Mouse (Mus musculus) megakaryocyte progenitor cell, adult 5-6 weeks (primary cell): ENCODE measurements around the gene Ppm1b. TPM values are rescaled to one million over a fixed set of nuclear protein-coding genes. Genes with fewer than 3 reads are reported as not detected.

Experiments used
- ATAC-seq: replicated peaks from 2 replicates; pipeline ENCODE4 v1.8.0; 2016; ENCODE audit warnings: mild to moderate bottlenecking, moderate TSS enrichment, inconsistent platforms; ENCODE audit not compliant: poor library complexity
- total RNA-seq, 2 experiments: library from RNA; stranded (forward) in 1 of 2; stranded (reverse) in 1 of 2; fragments of 157-497, 149-512 nt in 1 of 2; fragments of 200-1000 nt in 1 of 2; gene quantifications; 2 replicates each; pipeline versions ENCODE4 v1.2.3 to v1.2.4; 2015 to 2017

The Ppm1b gene
- total RNA-seq, 2 experiments from 2014 or later: 48.4 to 51.4 TPM

DNA sequence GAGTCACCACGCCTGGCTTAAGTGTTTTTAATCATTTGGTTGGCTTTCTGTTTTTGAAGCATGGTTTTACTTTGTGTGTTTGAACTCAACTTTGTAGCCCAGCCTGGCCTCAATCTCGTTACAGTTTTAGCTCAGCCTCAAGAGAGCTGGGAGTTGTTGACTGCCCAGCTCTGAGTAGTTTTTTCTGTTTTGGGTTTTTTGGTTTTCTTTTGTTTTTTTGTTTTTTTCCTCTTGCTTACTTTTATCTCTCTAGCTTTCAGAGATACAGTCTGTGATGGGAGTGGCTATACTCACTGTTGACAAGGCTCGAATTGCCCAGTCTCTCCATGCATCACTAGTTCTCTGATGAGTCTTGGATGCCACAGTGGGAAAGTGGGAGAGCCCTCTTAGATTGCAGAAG is 63.8 kb downstream of the Ppm1b start:
- ATAC-seq: no peak

DNA sequence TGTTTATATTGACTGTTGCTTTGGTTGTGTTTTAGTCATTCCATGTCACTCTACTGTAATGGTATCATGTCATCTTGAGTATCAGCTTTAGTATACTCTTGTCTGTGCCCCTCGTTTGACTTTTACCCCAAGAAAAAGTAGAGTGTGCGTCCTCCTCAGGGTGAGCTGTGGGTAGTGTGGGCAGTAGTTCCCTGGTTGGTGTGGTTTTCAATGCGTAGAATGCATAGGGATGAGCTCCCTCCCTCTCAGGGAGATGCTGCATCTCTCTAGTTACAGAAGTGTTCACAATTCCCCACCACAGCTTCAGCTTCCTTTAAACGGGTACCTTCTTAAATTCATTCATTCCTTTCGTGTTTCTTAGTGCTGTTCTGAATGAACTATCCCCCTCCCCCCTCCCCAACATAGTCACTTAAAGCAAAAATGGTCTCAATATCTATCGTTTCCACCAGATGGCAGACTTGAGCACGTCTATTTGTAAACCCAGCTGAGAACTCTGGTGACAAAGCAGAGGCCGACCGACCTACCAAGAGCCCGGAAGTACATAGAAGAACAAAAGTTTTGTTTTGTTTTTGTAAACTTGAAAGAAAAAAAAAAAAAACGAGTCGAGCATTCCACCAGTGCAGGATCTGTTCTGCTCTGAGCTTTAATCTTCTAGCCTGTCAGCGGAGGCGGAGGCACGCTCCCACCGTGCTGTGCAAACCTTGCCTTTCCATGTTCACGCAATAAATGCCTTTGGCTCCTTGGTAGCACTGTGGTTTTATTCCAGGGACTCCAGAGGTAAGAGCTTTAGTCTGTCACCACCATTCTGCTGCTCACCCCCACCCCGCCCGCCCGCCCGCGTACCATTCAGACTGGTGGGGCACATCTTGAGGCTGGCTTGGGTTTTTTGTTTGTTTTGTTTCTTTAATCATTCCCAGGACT is 67.0 kb downstream of the Ppm1b start:
- peak; percentile 80 for ATAC-seq

DNA sequence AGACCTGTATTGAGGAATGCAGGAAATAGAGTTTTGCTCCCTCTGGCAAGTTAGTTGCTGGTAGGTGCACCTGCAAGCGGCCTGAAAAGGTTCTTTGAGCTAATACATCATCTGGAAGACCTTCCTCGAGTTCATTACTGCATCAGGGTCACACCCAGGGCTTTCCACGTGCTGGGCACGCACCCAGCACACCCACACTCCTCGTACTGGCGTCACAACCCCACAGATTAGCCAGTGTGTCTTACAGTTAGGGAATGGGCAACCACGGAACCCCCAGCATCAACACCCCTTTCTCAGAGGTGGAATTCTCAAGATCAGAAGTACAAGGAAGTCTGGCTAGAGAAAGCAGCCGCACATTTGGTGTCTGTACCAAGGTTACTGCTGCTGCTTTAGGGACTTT is 67.7 kb downstream of the Ppm1b start:
- no peak for ATAC-seq

DNA sequence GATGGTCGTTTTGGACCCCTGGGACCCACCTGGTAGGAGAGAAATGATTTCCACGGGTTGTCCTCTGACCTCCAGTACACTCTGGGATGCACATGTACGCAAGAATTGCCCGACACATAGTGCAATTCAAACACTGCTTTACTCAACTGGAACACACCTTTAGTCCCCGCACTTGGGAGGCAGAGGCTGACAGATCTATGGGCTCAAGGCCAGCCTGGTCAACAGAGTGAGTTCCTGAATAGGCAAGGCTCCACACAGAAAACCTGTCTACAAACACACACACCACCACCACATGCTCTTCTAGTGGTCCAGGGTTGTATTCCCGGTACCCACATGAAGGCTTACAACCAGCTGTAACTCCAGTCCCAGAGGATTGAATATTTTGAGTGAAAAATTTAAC is 68.6 kb downstream of the Ppm1b start:
- no peak for ATAC-seq

DNA sequence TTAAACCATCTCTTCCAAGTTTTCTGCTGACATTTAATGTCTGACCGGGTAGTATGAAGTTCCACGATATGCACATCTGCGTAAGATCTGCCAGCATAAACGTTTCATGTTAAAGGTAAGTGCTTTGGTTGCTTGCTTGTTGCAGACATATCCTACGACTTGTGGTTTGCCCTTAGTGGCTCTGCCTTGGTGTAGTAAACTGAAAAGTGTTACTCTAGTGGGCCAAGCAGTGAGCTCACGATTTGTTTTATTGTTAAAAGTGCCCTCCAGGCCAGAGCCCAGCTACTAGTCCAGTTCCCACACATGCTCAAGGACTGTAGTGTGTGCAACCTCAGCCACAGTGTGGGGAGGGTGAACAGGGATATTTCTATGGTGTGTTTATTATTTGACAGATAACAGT is 69.9 kb downstream of the Ppm1b start:
- ATAC-seq: no peak

DNA sequence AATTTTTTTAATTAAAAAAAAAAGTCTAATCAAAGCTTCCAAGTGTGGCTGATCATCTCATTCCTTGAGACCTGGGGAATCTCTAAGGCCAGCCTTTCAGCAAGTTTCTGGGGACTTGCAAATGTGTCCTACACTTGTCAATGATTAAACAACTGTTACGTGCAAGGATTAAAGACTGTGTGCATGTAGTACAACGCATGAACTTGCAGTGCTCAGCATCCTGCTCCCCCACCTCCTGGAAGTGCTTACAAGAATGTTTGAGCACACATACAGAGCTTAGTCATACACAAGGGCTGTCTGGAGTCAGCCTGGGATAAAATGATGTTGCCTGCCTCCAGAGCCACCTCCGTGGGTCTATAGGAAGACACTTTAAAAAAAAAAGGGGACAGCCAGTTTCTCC is 70.7 kb downstream of the Ppm1b start:
- no peak for ATAC-seq

DNA sequence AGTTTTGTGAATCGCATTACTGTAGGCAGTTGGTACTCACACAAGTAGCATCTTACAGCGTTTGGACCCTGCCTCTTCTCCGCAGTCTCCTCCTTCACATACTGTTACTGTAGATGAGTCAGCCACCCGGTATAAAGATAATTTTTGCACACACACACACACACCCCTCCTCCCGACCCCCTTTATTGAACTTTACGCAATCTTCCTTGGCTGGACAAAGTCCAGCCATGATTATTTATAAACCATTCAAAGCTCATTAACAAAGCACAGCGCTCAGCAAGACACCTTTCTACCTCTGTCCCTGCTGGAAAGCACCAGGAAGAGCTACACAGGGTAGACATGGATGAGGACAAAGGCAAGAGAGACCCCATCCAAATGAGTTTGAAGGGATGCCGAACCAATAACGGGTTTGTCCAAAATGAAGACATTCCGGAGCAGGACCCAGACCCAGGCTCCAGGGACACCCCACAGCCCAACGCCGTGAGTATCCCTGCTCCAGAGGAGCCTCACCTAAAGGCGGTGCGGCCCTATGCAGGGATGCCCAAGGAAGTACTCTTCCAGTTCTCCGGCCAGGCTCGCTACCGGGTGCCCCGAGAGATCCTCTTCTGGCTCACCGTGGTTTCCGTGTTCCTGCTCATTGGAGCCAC is 71.7 kb downstream of the Ppm1b start, which contains the start of gene Slc3a1:
Slc3a1 (plus strand) TSS at position 284 of the 647 bp plus-strand sequence.
- no peak for ATAC-seq

DNA sequence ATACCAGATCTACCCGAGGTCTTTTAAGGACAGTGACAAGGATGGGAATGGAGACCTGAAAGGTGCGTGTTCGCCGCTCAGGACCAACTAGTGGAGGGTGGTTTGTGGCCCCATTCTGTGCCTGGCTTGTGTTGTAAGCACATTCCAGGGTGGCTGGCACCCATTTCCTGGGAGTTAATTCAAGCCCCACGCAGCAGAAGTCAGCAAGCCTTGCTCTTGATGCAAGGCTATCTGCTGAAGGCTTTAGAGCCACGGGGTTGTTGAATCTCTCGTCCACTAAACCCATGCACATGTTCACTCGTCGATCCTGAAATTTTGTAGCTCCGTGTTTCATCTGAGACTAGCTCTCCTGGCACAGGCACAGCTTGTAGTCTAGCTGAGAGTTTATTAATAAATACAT is 72.3 kb downstream of the Ppm1b start:
- no peak for ATAC-seq

DNA sequence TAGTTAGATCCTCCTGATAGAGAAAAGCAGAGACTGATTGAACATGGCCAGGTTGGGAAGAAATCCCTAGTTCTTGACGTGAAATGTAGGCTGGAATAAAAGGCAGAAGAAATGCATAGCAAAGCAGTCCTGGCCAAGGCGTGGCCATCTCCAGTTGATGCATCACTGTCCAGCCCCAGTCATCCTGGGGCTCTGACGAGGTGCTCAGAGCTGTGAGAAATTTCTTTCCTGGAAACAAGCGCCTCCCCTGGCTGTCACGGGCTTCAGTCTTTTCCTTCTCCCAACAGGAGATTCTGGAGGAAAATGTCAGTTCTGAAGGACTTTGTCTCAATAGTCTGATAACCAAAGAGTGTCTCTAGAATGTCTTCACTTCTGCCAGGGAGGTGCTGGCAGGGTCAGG is 74.1 kb downstream of the Ppm1b start:
- no peak for ATAC-seq

DNA sequence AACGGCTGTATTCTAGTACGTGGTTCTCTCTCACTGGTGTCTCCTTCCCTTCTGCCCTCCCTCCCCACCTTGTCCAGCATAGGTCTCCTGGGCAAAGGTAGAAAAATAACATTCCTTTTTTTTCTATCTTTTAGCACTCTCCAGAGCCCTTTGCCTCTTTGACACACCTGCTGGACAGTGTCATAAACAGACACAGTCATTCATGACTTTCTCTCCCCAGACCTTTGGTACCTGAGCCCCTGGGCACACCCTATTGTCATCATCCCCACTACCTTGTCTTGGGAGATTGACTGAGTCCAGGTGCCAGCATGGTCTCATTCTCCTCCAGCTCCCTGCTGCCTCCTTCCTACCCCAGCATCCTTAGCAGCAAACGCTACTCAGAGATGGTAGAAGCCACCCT is 76.5 kb downstream of the Ppm1b start:
- ATAC-seq: no peak

DNA sequence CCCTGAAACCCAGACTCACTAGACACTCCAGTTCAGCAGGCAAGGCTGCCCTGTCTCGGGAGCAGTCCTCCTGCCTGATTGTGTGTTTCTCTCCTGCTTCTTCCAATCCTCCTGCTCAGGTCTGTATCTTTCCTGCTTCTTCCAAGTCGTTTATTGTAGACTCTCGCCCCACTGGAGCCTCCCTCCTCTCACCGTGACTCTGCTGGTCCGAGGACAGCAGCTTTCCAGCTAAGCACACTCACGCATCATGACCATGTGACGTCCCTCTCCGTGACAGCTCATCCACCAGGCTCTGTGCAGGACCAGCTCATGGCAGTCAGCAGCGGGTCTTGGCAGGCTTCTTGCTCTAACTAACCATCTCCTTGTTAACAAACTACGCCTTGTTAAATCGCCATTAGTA is 77.5 kb downstream of the Ppm1b start:
- no peak for ATAC-seq

DNA sequence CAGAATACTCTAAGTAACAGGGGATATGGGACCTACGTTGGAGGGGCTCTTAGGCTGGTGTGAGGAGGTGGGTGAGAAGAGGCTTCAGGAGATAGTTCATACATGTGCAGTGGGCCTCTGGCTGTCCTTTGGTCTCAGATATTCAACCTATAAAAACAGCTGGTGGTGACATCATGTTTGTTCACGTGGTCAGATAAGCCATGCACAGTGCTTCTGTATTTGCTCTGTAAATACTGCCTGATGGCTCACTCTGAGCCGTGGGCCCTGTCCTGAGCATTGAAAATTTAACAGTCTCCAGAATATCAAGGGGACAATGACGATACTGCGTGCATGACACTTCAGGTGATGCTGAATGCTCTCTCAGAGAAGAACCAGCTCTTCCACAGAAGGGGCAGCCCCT is 81.3 kb downstream of the Ppm1b start:
- ATAC-seq: no peak

DNA sequence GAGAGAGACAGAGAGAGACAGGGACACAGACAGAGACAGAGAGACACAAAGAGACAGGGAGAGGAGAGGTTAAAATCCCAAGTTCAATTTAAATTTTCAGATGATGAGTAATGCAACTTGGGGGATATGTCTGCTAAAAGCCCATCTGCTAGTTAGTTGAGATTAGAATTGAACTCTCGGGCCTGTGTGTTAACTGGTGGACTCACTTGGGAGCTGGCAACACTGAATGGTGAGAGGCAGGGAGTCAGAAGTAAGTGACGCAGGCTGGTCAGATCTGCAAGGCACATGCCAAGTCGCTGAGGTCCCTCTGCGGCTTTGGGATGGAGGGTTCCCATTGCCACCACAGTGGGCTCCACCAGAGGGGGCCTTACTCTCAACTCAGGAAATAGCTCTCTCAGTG is 81.8 kb downstream of the Ppm1b start:
- no peak for ATAC-seq

DNA sequence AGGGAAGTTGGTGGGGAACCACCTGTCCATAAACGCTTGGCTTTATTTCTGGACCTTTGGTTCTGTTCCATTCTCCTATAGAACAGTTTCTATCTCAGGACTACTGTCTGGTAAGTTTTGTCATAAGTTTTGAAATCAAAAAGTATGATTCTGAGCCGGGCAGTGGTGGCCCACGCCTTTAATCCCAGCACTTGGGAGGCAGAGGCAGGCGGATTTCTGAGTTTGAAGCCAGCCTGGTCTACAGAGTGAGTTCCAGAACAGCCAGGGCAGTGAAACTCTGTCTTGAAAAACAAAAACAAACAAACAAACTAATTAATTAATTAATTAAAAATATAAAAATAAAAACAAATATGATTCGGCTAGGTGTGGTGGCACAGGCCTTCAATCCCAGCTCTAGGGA is 82.2 kb downstream of the Ppm1b start:
- ATAC-seq: no peak

DNA sequence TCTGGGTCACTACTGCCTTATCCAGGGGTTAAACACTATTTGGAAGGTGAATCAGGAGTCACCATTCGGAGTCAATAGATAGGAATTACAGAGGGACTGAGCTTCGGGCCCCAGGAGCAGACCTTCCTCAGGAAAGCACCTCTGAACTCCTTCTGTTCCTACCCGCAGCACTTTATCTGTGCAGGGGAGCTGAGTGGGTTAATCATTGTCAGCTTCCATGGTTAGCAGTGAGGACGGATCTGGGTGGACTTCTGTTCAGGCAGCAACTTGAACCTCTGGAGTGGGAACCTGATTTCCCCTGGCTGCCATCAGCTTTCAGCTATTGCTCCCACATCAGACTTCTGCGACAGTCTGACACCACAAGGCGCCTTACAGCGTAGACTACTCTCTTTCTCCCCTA is 84.4 kb downstream of the Ppm1b start:
- ATAC-seq: no peak

DNA sequence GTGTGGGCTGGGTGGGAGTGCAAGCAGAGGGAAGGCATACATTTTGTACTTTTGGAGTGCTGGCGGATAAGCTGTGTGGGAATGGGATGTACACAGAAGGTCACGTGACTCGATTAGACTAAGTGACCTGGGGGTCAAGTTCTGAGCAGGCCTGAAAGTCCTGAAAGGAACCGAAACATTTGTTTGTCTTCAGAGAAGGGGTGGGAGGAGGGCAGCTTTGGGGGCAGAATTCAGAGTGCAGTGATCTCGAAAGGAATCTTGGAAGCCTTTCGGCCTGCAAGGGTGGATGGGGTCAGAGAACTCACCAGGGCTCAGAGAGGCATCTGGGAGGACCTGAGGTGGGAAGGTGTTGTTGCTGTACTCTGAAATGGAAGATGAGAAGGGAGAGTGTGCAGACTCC is 85.9 kb downstream of the Ppm1b start:
- ATAC-seq: no peak

DNA sequence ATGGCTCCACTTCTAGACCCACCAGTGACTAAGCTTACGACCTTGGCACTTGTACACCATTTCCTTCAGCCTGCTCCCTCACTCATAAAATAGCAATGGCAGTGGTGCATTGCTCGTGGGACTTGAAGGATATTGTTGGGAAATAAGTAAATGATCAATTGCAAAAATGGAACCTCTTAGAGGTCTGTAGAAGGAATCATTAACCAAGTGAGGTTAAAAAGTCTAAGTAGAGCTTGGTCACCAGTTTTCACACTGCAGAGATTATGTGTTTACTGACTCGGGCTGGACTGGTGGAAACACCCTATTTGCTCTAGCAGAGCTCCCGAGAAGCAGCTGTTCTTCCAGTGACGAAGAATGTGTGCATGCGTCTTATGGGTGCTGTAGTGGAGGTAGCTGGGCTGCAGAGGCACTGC is 86.9 kb downstream of the Ppm1b start:
- no peak for ATAC-seq

DNA sequence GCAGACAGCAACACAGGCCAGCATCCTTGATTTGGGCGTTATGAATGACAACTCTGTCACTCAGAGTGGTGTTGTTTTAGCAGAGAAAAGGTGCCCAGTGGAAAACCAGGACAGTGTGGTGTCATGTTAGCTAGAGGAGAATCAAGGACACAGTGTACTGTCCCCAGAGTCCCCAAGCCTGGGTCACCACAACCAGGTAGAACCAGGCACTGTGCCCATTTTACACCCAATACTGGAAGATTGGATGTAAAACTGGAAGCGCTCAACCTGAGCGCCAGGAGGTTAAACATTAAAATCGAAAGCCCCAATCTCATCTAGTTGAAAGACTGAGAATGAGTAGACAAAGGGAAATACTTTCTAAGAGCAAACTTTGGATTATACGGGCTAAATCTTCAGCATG is 87.9 kb downstream of the Ppm1b start:
- ATAC-seq: no peak

DNA sequence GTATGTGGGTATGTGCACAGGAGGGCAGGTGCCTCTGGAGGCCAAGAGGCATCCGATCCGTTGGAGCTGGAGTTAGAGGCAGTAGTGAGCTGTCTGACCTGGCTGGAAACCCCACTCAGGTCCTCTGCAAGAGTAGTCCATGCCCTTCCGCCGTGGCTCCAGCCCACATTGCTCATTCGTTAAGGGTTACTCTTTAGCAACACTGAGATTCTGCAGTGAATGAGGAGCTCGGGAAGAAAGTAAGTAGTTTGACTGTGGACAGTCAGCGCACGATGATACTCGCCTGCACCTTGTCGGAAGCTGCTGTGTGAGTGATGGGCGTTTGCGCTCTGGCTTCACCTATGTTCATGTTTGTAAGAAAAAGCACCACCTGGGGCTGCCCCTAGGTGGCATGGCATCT is 88.6 kb downstream of the Ppm1b start:
- no peak for ATAC-seq

DNA sequence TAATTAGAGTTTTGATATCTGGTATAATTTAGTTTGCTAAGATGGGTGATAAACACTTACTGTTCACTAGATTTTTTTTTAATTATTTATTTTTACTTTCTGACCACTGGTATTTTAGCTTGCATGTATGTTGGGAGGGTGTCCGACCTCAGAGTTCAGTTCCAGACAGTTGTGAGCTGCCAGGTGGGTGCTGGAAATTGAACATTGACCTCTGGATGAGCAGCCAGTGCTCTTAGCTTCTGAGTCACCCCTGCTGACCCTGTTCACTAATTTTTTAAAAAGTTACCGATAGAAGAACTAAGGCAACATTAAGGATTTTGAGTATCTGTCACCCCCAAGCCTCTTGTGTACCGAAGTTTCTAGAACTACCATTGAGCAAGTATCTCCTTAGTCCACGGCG is 91.8 kb downstream of the Ppm1b start:
- no peak for ATAC-seq

DNA sequence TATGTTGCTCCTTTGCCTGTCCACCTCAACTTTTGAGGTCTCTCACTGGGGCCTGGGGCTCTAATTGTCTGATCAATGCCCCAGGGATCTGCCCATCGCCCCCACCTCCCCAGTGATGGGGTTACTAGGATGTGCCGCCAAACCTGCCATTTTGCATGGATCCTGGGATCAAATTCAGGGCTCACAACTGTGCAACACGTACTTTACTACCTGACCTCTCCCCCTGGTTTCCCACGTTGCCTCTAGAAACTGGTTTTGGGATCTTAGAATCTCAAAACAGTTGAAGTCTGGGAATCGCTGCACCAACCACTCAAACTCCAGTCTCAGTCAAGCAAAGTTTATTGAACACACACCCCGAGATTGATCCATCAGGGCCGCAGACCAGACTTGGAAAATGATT is 101.7 kb downstream of the Ppm1b start:
- no peak for ATAC-seq

DNA sequence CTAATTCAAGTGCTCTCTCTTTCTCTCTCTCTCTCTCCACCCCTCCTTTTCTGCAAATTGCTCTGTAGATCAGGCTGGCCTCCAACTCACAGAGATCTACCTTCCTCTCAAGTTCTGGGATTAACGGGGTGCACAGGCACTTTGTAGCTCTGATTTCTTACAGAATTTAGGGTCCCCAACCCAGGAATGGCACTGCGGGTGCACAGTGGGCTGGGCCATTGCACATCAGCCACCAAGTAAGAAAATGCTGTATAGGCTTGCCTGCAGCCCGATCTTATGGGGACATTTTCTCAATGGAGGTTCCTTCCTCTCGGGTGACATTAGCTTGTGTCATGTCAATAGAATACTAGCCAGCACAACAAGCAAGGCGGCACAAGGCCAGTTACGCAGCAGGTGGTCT is 102.6 kb downstream of the Ppm1b start:
- ATAC-seq: no peak
